Mouse (Mus musculus) MEL (cell line): Measurements from ENCODE around the gene Gm10775. TPM values are rescaled to one million over a fixed set of nuclear protein-coding genes. Genes with fewer than 3 reads are reported as not detected.

Experiments
- DNase-seq: peaks from one replicate; pipeline ENCODE4 v3.0.0; 2011; ENCODE audit warnings: low read depth, low spot score
- H3K27ac ChIP-seq: 2 replicates; pipeline ENCODE4 v1.5.1; 2012; ENCODE audit warnings: low read depth, mild to moderate bottlenecking, control low read depth, low read length, moderate library complexity; ENCODE audit not compliant: control insufficient read depth
- H3K27me3 ChIP-seq, 2 experiments: fragments of 150-350 bp in 1 of 2; sonication (generic) in 1 of 2; 2 replicates each; pipeline ENCODE4 v1.6.1; 2012; ENCODE audit warnings: low read length in 2 of 2, mild to moderate bottlenecking in 2 of 2, improper control_type of control experiment in 1 of 2, moderate library complexity in 1 of 2; ENCODE audit not compliant: insufficient read depth in 2 of 2, control insufficient read depth in 1 of 2
- H3K36me3 ChIP-seq, 2 experiments: 2 replicates each; pipeline ENCODE4 v1.6.1; 2012 to 2014; ENCODE audit warnings: low read length in 2 of 2, improper control_type of control experiment in 1 of 2, inconsistent platforms in 1 of 2, mild to moderate bottlenecking in 1 of 2; ENCODE audit not compliant: insufficient read depth in 2 of 2, control insufficient read depth in 1 of 2
- H3K4me1 ChIP-seq, 2 experiments: fragments of 150-350 bp in 1 of 2; sonication (generic) in 1 of 2; 2 replicates each; pipeline ENCODE4 v1.6.1; 2012; ENCODE audit warnings: low read length in 2 of 2, improper control_type of control experiment in 1 of 2, mild to moderate bottlenecking in 1 of 2; ENCODE audit not compliant: insufficient read depth in 2 of 2, control insufficient read depth in 1 of 2
- H3K4me3 ChIP-seq, 2 experiments: fragments of 150-350 bp in 1 of 2; sonication (generic) in 1 of 2; 2 replicates each; pipeline ENCODE4 v1.5.1; 2012; ENCODE audit warnings: low read depth in 2 of 2, low read length in 2 of 2, mild to moderate bottlenecking in 2 of 2, moderate library complexity in 2 of 2, control low read depth in 1 of 2, improper control_type of control experiment in 1 of 2; ENCODE audit not compliant: control insufficient read depth in 1 of 2, insufficient read depth in 1 of 2
- H3K79me2 ChIP-seq: 2 replicates; pipeline ENCODE4 v1.6.1; 2012; ENCODE audit warnings: mild to moderate bottlenecking, low read length, moderate library complexity; ENCODE audit not compliant: control insufficient read depth, poor library complexity, insufficient read depth
- H3K9ac ChIP-seq: 2 replicates; pipeline ENCODE4 v1.6.1; 2012; ENCODE audit warnings: low read depth, mild to moderate bottlenecking, control low read depth, low read length, moderate library complexity; ENCODE audit not compliant: control insufficient read depth, poor library complexity, severe bottlenecking
- H3K9me3 ChIP-seq: fragments of 150-350 bp; sonication (generic); replicated peaks from 2 replicates; pipeline ENCODE4 v1.6.1; 2012; ENCODE audit warnings: mild to moderate bottlenecking, low read length, improper control_type of control experiment, moderate library complexity; ENCODE audit not compliant: insufficient read depth
- CHD1 ChIP-seq: IDR thresholded peaks from 2 replicates; pipeline ENCODE4 v1.6.1; 2012; ENCODE audit warnings: low read depth, mild to moderate bottlenecking, inconsistent platforms, low read length, improper control_type of control experiment
- CHD2 ChIP-seq: IDR thresholded peaks from 2 replicates; pipeline ENCODE4 v1.6.1; 2011; ENCODE audit warnings: low read length, improper control_type of control experiment
- CTCF ChIP-seq, 3 experiments: IDR thresholded peaks in 2 of 3; conservative IDR thresholded peaks in 1 of 3; 2 replicates each; pipeline ENCODE4 v1.5.1; 2011 to 2012; ENCODE audit warnings: low read length in 3 of 3, low read depth in 2 of 3, mild to moderate bottlenecking in 2 of 3, improper control_type of control experiment in 1 of 3, inconsistent platforms in 1 of 3, mixed read lengths in 1 of 3, moderate library complexity in 1 of 3; ENCODE audit not compliant: control insufficient read depth in 1 of 3, insufficient read depth in 1 of 3, poor library complexity in 1 of 3, severe bottlenecking in 1 of 3
- ELF1 ChIP-seq: IDR thresholded peaks from 2 replicates; pipeline ENCODE4 v1.6.1; 2014; ENCODE audit warnings: low read depth, mild to moderate bottlenecking, inconsistent platforms, low read length, improper control_type of control experiment, moderate library complexity
- GABPA ChIP-seq: IDR thresholded peaks from 2 replicates; pipeline ENCODE4 v1.6.1; 2012; ENCODE audit warnings: low read depth, mild to moderate bottlenecking, inconsistent platforms, low read length, improper control_type of control experiment, moderate library complexity
- HCFC1 ChIP-seq: IDR thresholded peaks from 2 replicates; pipeline ENCODE4 v1.6.1; 2012; ENCODE audit warnings: low read depth, mild to moderate bottlenecking, inconsistent platforms, low read length, improper control_type of control experiment, moderate library complexity
- JUND ChIP-seq: IDR thresholded peaks from 2 replicates; pipeline ENCODE4 v1.6.1; 2011; ENCODE audit warnings: low read depth, mild to moderate bottlenecking, improper control_type of control experiment, low read length
- MAFK ChIP-seq: IDR thresholded peaks from 2 replicates; pipeline ENCODE4 v1.6.1; 2011; ENCODE audit warnings: low read depth, mild to moderate bottlenecking, low read length, improper control_type of control experiment, borderline replicate concordance
- MAX ChIP-seq: IDR thresholded peaks from 2 replicates; pipeline ENCODE4 v1.6.1; 2011; ENCODE audit warnings: low read length, improper control_type of control experiment
- MEF2A ChIP-seq: IDR thresholded peaks from 2 replicates; pipeline ENCODE4 v1.6.1; 2014; ENCODE audit warnings: low read depth, mild to moderate bottlenecking, inconsistent platforms, low read length, improper control_type of control experiment; ENCODE audit not compliant: poor library complexity, insufficient replicate concordance, severe bottlenecking; ENCODE audit errors: extremely low read depth
- MXI1 ChIP-seq: IDR thresholded peaks from 2 replicates; pipeline ENCODE4 v1.6.1; 2011; ENCODE audit warnings: mild to moderate bottlenecking, low read depth, low read length, improper control_type of control experiment
- MYB ChIP-seq: IDR thresholded peaks from 2 replicates; pipeline ENCODE4 v1.6.1; 2011; ENCODE audit warnings: mild to moderate bottlenecking, low read depth, low read length, improper control_type of control experiment
- MYC ChIP-seq: IDR thresholded peaks from 2 replicates; pipeline ENCODE4 v1.6.1; 2011; ENCODE audit warnings: low read depth, mild to moderate bottlenecking, low read length, improper control_type of control experiment, moderate library complexity
- NELFE ChIP-seq: IDR thresholded peaks from 2 replicates; pipeline ENCODE4 v1.6.1; 2011; ENCODE audit warnings: low read depth, low read length, improper control_type of control experiment
- NRF1 ChIP-seq: IDR thresholded peaks from 2 replicates; pipeline ENCODE4 v1.6.1; 2014; ENCODE audit warnings: low read depth, mild to moderate bottlenecking, inconsistent platforms, low read length, improper control_type of control experiment, moderate library complexity; ENCODE audit not compliant: poor library complexity, insufficient read depth, severe bottlenecking
- POLR2AphosphoS2 ChIP-seq: IDR thresholded peaks from 2 replicates; pipeline ENCODE4 v1.6.1; 2011; ENCODE audit warnings: low read length, improper control_type of control experiment
- POLR2AphosphoS5 ChIP-seq: IDR thresholded peaks from 2 replicates; pipeline ENCODE4 v1.6.1; 2012; ENCODE audit warnings: low read depth, borderline replicate concordance, mild to moderate bottlenecking, inconsistent platforms, low read length, moderate library complexity, mixed read lengths
- RAD21 ChIP-seq: IDR thresholded peaks from 2 replicates; pipeline ENCODE4 v1.6.1; 2011; ENCODE audit warnings: mild to moderate bottlenecking, low read depth, low read length, improper control_type of control experiment
- RCOR1 ChIP-seq: IDR thresholded peaks from 2 replicates; pipeline ENCODE4 v1.6.1; 2012; ENCODE audit warnings: low read depth, mild to moderate bottlenecking, inconsistent platforms, low read length, improper control_type of control experiment
- SMC3 ChIP-seq: IDR thresholded peaks from 2 replicates; pipeline ENCODE4 v1.6.1; 2011; ENCODE audit warnings: low read depth, low read length, improper control_type of control experiment
- TBP ChIP-seq: IDR thresholded peaks from 2 replicates; pipeline ENCODE4 v1.8.0; 2011; ENCODE audit warnings: low read depth, low read length, improper control_type of control experiment
- TCF12 ChIP-seq: IDR thresholded peaks from 2 replicates; pipeline ENCODE4 v1.6.1; 2014; ENCODE audit warnings: low read depth, mild to moderate bottlenecking, inconsistent platforms, low read length, improper control_type of control experiment, moderate library complexity
- UBTF ChIP-seq: IDR thresholded peaks from 2 replicates; pipeline ENCODE4 v1.6.1; 2012; ENCODE audit warnings: low read depth, mild to moderate bottlenecking, inconsistent platforms, low read length, improper control_type of control experiment, moderate library complexity, borderline replicate concordance; ENCODE audit not compliant: insufficient read depth
- USF1 ChIP-seq: IDR thresholded peaks from 2 replicates; pipeline ENCODE4 v1.6.1; 2014; ENCODE audit warnings: low read depth, mild to moderate bottlenecking, inconsistent platforms, low read length, improper control_type of control experiment, moderate library complexity
- USF2 ChIP-seq, 2 experiments: IDR thresholded peaks; 2 replicates each; pipeline ENCODE4 v1.6.1; 2011 to 2012; ENCODE audit warnings: improper control_type of control experiment in 2 of 2, low read length in 2 of 2, borderline replicate concordance in 1 of 2, inconsistent platforms in 1 of 2, low read depth in 1 of 2, mild to moderate bottlenecking in 1 of 2; ENCODE audit not compliant: insufficient read depth in 1 of 2
- ZC3H11A ChIP-seq: IDR thresholded peaks from 2 replicates; pipeline ENCODE4 v1.6.1; 2012; ENCODE audit warnings: low read depth, mild to moderate bottlenecking, inconsistent platforms, low read length, improper control_type of control experiment
- ZKSCAN1 ChIP-seq: IDR thresholded peaks from 2 replicates; pipeline ENCODE4 v1.6.1; 2012; ENCODE audit warnings: low read depth, mild to moderate bottlenecking, inconsistent platforms, low read length, improper control_type of control experiment, moderate library complexity
- ZMIZ1 ChIP-seq: IDR thresholded peaks from 2 replicates; pipeline ENCODE4 v1.6.1; 2012; ENCODE audit warnings: low read depth, mild to moderate bottlenecking, inconsistent platforms, low read length, improper control_type of control experiment, moderate library complexity
- polyA plus RNA-seq, 2 experiments: library from polyadenylated mRNA; stranded (reverse) in 1 of 2; unstranded in 1 of 2; fragments of >175 nt in 1 of 2; fragments of >200 nt in 1 of 2; gene quantifications; 2 replicates each; pipeline versions ENCODE4 v1.2.1 to v1.2.4; 2012; ENCODE audit warnings: low replicate concordance in 2 of 2, low read depth in 1 of 2; ENCODE audit not compliant: insufficient read length in 2 of 2, insufficient read depth in 1 of 2, missing spikeins in 1 of 2
- total RNA-seq: library from RNA; depleted of rRNA; stranded (reverse); fragments of 300-350 nt; gene quantifications from 2 replicates; pipeline ENCODE4 v1.2.3, GENCODE M21; 2012

Gene Gm10775
- total and polyA plus RNA-seq, 3 experiments = 0.21 TPM; not detected in 2

DNA sequence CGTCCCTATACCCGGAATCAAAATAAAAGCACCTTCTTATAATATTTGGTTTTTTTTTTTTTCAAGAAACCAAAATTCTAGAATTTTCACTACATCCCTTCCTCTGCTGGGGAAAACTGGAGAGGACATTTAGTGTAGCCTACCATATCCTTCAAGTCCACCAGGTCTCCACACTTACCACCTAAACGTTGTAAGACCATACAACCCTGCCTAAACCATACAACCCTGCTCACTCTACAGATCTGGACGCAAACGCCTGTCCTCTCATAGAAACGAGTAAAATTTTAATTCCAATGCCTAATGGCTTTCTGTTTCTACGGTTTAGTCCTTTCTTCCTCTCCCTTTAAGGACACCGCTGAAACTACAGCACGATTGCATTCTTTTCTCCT lies 18.6 kb downstream of the Gm10775 start:
- Histone ChIP-seq H3K36me3 (peaks cover 0 to 9% of the 10 kb centered on the region in 2 experiments; a peak in 2 of 4 replicates), H3K27ac (peak overlapping the region; percentile 65), H3K9ac (peak overlapping the region; percentile 74), H3K79me2 (peaks cover 5% of the 10 kb centered on the region), H3K27me3 (no peaks in the 10 kb centered on the region), H3K4me3 (peak overlapping the region; percentile 74 to 91), H3K4me1 (peaks cover 0 to 5% of the 10 kb centered on the region in 2 experiments; a peak in 1 of 4 replicates), H3K9me3 (no peaks in the 10 kb centered on the region)
- DNase-seq = no peak
- TF ChIP-seq CHD2 (no peak), MYB (no peak), ZKSCAN1 (no peak), TCF12 (no peak), USF2 (IDR thresholded peaks at IDR 0.05; ENCODE audit: borderline replicate concordance in 1 of 2, insufficient read depth in 1 of 2, low read depth in 1 of 2, low read length in 2 of 2) (no peak), ELF1 (no peak), CHD1 (no peak), JUND (no peak), MXI1 (no peak), MEF2A (no peak)

DNA sequence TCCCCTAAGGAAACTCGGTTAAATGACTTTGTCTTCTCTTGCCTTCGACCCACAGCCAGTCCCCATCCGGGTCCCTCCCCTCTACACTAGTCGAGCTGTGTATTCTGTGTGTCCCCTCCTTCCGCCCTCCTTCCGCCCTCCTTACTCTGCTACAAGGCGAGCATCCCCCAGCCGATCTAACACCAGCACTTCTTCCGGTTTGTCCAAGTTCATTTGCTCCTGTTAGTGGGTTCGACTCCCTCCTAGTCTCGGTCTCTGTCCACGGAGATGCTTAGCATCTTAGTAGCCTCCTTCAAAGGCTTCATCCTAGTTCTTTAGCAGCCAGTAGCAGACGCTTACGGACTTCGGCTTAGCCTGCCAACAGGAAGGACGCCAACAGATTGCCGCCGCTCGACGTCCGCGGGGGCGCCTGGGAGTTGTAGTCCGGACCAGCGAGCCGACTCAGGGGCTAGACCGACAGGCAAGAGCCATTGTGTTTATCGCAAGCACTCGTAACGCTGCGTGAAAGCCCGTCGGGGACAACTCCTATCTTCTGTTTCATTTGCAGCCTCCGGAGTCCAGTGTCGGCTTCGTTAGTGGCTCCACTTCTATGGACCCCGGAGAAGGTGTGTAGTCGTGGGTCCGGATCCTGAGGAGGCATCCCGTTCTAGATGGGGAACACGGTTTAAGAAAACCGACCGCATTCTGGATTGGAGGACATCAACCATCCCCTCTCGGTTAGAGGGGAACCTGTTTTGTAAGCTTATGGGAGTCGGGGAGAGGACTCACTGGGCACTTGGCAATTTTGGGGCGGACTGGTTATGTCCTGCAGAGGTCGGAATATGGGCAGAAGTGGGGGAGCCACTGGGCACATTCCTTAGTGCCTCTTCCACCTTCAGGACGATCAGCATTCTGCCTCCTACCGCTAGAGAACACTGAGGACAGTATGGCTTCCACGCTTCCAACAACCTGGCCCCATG lies 19.3 kb downstream of the Gm10775 start, which contains the start of gene Zfp369:
Gene Zfp369, plus strand, starts transcription at position 432 of the 959 bp plus-strand sequence.
- Histone ChIP-seq H3K79me2 (peaks cover 5% of the 10 kb centered on the region), H3K27me3 (no peaks in the 10 kb centered on the region), H3K9me3 (no peaks in the 10 kb centered on the region), H3K27ac (peak within 1 kb of the TSS; percentile 75), H3K36me3 (peaks cover 0 to 9% of the 10 kb centered on the region in 2 experiments; a peak in 2 of 4 replicates), H3K4me3 (peak within 1 kb of the TSS; percentile 91 to 95), H3K4me1 (peaks cover 0 to 5% of the 10 kb centered on the region in 2 experiments; a peak in 1 of 4 replicates), H3K9ac (peak within 1 kb of the TSS; percentile 82)
- peak; percentile 96 for DNase-seq
- peak; percentile 59 for TF ChIP-seq MAX
- no peak for TF ChIP-seq MYC
- no peak for TF ChIP-seq GABPA
- TF ChIP-seq RAD21 = no peak
- TF ChIP-seq NRF1 = no peak
- TF ChIP-seq JUND = no peak
- no peak; the same call in 1 of the 2 replicates for TF ChIP-seq SMC3
- TF ChIP-seq TBP = 0 out of 2 replicates have a peak, but pooled peaks have one; percentile 38
- TF ChIP-seq RCOR1 = no peak
- TF ChIP-seq CHD1 = no peak; the same call in 1 of the 2 replicates
- TF ChIP-seq USF1 = no peak
- peak; percentile 55 for TF ChIP-seq TCF12
- TF ChIP-seq UBTF = no peak
- TF ChIP-seq CTCF (IDR thresholded peaks at IDR 0.05 in 2 of 3, conservative IDR thresholded peaks at IDR 0.05 in 1 of 3; ENCODE audit: control insufficient read depth in 1 of 3, insufficient read depth in 1 of 3, low read depth in 2 of 3, low read length in 3 of 3, poor library complexity in 1 of 3, severe bottlenecking in 1 of 3) = no peak; a peak in 1 of 6 replicates
- TF ChIP-seq ZC3H11A = no peak
- TF ChIP-seq HCFC1 = peak; percentile 99
- peak; percentile 71 for TF ChIP-seq POLR2AphosphoS2
- TF ChIP-seq MXI1 = peak; percentile 84
- TF ChIP-seq NELFE = peak; percentile 74
- no peak for TF ChIP-seq MYB
- TF ChIP-seq POLR2AphosphoS5 = no peak
- TF ChIP-seq MAFK = no peak
- 0 out of 2 replicates have a peak, but pooled peaks have one; percentile 31 for TF ChIP-seq ZMIZ1
